Mouse (Mus musculus) frontal cortex, adult (tissue): ENCODE measurements around the gene Olfr933.

Experiments used
- ATAC-seq: cut with Nextera tagmentation; 2 replicates; pipeline ENCODE4 v1.9.2; 2017; ENCODE audit warnings: mild to moderate bottlenecking, moderate library complexity, mixed read lengths; ENCODE audit not compliant: low TSS enrichment

The Olfr933 gene

DNA sequence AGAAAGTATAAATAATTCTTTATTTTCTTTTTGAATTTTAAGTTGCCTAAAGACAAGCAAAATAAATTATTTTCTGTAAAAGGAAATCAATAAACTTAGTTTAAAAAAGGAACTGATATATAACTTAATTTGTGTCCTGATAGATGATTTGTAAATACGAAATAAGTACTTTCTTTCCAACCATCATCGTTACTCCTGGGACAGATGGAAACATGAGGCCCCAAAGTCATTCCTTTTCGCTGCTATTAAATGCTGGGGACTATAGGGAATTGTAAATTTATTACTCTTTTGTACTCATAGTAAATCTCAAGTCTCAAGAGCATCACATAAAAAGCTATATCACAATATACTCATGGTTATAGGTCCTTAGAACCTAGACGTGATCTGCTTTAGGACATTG is at the start of gene Olfr933:
Olfr933 (plus strand) TSS at position 301 of the 400 bp plus-strand sequence.
- no peak for ATAC-seq

DNA sequence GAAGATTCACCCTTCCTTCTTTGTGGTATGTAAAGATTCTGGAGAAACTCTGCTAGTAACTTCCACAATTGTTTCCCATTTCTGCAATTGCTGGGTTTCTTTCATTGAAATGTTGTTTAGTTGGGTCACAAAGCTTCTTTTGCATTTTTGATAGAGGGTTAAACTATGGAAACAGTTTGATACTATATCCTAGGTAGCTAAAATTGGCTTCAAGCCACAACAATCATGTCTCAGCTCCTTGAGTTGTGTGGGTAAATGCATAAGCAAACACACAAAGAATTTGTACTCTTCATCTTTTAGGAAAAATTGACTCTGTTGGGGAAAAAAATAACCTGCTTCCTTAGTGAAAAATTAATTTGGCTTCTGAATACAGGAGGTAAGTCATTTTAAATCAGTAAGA is 42.6 kb upstream of the Olfr933 start, which contains the start of gene Olfr930:
Olfr930 (plus strand) TSS at position 301 of the 400 bp plus-strand sequence.
- no peak for ATAC-seq

DNA sequence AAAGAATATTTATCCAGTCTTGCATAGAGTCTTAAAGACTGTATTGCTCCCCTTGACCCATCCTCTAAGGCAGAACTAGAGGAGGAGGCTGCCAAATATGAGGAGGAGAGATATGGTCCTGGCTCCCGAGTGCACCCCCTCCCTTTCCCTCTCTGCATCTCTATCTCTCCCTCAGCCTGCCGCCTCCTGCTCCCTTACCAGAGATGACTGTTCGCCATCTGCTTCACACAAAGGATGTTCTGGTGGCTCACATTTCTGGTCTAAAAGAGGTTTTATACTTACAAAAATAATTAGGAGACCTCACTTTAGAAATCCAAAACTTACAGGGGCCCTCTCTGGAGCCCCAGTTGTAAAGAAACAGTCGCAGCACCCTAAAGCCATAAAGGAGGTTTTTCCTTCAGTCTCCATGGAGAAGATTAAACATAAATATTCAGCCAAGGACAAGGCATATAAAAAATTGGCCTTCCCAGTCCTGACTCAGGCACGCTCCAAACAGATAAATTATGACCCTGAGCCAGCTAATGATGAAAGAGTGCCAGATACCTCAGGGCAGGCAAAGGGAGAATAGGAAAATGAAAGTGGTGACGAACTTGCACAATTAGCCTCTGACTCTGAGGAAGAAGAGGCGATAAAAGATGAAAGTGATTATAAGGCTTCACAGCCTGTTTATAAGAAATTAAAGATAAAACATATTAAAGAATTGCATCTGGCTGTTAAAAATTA is 18.6 kb upstream of the Olfr933 start:
- ATAC-seq, result peak; percentile 95

DNA sequence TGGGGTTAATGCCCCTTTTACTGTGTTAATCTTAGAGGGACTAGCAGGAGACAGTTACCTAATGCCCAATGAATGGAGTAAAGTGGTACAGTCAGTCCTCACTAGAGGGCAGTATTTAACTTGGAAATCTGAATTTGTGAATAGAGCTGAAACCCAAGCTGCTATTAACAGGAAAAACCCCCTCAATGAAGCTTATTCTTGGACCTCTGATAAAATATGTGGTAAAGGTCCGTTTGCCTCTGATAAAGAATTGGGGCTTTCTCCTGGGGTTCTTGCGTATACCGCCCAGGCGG is 18.0 kb upstream of the Olfr933 start:
- ATAC-seq, result no peak

DNA sequence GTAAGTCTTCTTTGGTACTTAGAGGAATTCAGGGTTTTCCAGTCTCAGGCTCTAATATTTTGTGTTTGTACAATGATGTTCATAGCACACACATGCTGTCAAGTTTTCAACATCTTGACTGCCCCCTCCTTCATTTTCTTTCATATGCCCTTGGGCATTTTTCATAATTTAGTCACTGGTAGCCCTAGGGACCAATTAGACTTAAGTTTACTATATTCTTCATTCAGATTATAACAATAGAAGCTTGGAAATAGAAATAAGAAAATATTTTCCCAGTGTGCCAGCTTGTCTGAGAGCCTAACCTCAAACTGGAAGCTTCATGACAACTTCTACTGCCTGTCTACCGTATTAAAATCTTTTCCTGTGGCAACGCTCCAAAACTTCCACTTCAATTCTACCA is 16.1 kb downstream of the Olfr933 start, which contains the start of gene Olfr934:
Olfr934 (minus strand) TSS at position 101 of the 400 bp plus-strand sequence.
- ATAC-seq, result no peak

DNA sequence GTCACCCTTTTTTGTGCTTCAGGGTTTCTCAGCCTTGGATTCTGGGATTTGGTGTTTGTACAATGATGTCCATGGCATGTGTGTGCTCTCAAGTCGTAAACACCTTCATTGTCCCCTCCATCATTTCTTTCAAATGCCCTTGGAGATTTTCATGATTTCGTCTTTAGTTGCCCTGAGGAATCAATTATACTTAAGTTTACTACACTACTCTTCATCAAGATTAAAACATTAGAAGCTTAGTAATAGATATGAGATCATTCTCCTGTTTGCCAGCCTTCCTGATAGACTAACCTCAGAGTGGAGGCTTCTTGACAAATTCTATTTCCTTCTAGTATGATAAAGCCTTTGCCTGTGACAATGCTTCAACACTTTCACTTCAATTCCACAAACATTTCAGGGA is 27.5 kb downstream of the Olfr933 start, which contains the start of gene Olfr935:
Olfr935 (minus strand) TSS at position 101 of the 400 bp plus-strand sequence.
- ATAC-seq, result no peak

DNA sequence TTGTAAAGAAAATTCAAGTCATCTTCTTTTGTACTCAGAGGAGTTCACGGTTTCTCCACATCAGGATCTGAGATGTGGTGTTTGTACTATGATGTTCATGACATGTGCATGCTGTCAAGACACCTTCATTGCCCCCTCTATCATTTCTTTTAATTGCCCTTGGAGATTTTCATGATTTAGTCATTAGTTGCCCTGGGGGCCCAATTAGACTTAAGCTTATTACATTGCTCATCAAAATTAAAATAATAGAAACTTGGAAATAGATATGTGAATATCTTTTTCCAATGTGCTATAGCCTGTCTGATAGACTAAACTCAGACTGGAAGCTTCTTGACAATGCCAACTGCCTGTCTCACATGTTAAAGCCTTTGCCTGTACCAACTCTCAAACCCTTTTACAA is 51.2 kb downstream of the Olfr933 start, which contains the start of gene Olfr146:
Olfr146 (minus strand) TSS at position 101 of the 400 bp plus-strand sequence.
- no peak for ATAC-seq
